Mouse (Mus musculus) brain, embryonic 14.5 days (tissue): ENCODE data around the gene Sel1l3.

ENCODE experiments used
- CTCF ChIP-seq: fragments of 200-500 bp; IDR thresholded peaks from 2 replicates; pipeline ENCODE4 v1.5.1; 2012; ENCODE audit warnings: inconsistent platforms, mild to moderate bottlenecking, moderate library complexity, borderline replicate concordance; ENCODE audit not compliant: insufficient read depth, insufficient read length; ENCODE audit errors: extremely low read depth
- POLR2A ChIP-seq: fragments of 200-500 bp; IDR thresholded peaks from 2 replicates; pipeline ENCODE4 v1.6.1; 2012; ENCODE audit warnings: mild to moderate bottlenecking, inconsistent platforms, borderline replicate concordance; ENCODE audit not compliant: poor library complexity, insufficient read depth, insufficient read length, severe bottlenecking; ENCODE audit errors: extremely low read depth

GRCm38 (mm10) chr5:53210481-53210880, 3.2 kb downstream of the Sel1l3 start:
- TF ChIP-seq CTCF (no peak), POLR2A (no peak)
